Comparison of ENCODE assay signal across 7 mouse cellular contexts in genomic region chr17:47140969-47141842, GRCm38 (mm10).
DNase-seq lines count a peak whose midpoint lies in the region; TF ChIP-seq lines count a peak whose summit lies in the region.

No protein-coding gene starts in this region.

- no peak for TF ChIP-seq CTCF in gastrocnemius, adult 2 months (IDR thresholded peaks at IDR 0.05)

- peak overlapping the region; percentile 86 for H3K4me3 ChIP-seq in gastrocnemius, adult 2 months

- peak overlapping the region; percentile 70 for H3K27ac ChIP-seq in gastrocnemius, adult 2 months

- DNase-seq in ZHBTc4 (ENCODE audit: low read depth, low spot score), result peak; percentile 85
- DNase-seq in cerebellum, postnatal 25 days, result peak; percentile 54 to 57
- peak; percentile 50 for DNase-seq in gastrocnemius, adult 2 months
- DNase-seq in induced T-regulatory cell, adult 2 months (ENCODE audit: low read depth), result peak; percentile 86
- peak; percentile 74 to 82 for DNase-seq in left cerebral cortex, postnatal 14 days (ENCODE audit: low spot score in 2 of 2)
- DNase-seq in mesoderm, embryonic 11.5 days (ENCODE audit: low read depth, low spot score), result peak; percentile 85
- peak; percentile 74 for DNase-seq in right cerebral cortex, postnatal 4 days

- intact Hi-C loops in gastrocnemius, adult 2 months (cut with DNase I), result no loop called here
- intact Hi-C loops in left cerebral cortex, postnatal 14 days (cut with DNase I), result loop anchor here (5.0 kb wide), 2 partner anchors 104 to 191 kb away; no protein-coding TSS in a partner anchor

Comparison
In these comparisons a context has a peak if more than half of its experiments do, and no peak if none do; other contexts are left out.
1. Peak in every context shown above with its lines: DNase-seq, H3K4me3 ChIP-seq and H3K27ac ChIP-seq.